Mouse (Mus musculus) stomach, embryonic 15.5 days (tissue): ENCODE data around the gene Gripap1. TPM values are rescaled to one million over a fixed set of nuclear protein-coding genes. Genes with fewer than 3 reads are reported as not detected.
A peak's percentile ranks its signal among the peaks of the same experiment; 100 is the strongest.

Source experiments
- microRNA counts: library from miRNA; unstranded; fragments of <30 nt; microRNA quantifications from one replicate; lab custom pipeline; 2016
- microRNA-seq: library from miRNA; unstranded; fragments of <30 nt; microRNA quantifications from one replicate; pipeline ENCODE4, GENCODE M21; 2016
- polyA plus RNA-seq: library from polyadenylated mRNA; unstranded; fragments of >200 nt; fragmentation: Nextera tagmentation; extraction: Ambion mirVana; gene quantifications from 2 replicates; pipeline ENCODE4 v1.2.1, GENCODE M21; 2015

The Gripap1 gene
- polyA plus RNA-seq, 1 experiment from 2014 or later, result 38.9 TPM

MicroRNAs within 50 kb of the gene (microRNA counts, 519-probe panel; counts per million panel counts)
- 1,978 counts per million, percentile 22 among the panel's probes with 10 or more counts for microRNA mmu-miR-1198 (lab: Ali Mortazavi, UCI)

Small RNAs within 50 kb of the gene (microRNA-seq; reads per million reads assigned to microRNA genes)
- gene Mir1198, result 26.3 reads per million, percentile 36 among the genes with 10 or more reads in this experiment

Other genes with a start within 250 kb of the Gripap1 start
- gene Foxp3, start 216.1 kb upstream of the Gripap1 start, polyA plus RNA-seq, result 0.04 and 0.12 TPM in 2 replicates
- gene Ppp1r3f, start 215.5 kb upstream of the Gripap1 start, polyA plus RNA-seq, result 1.6 and 2.0 TPM in 2 replicates
- gene Ccdc22, start 184.2 kb upstream of the Gripap1 start, polyA plus RNA-seq, result 28.0 and 29.0 TPM in 2 replicates
- gene Cacna1f, start 182.7 kb upstream of the Gripap1 start, polyA plus RNA-seq, result 0.04 TPM in 1 of 2 replicates, not detected in the other
- gene Syp, start 151.3 kb upstream of the Gripap1 start, polyA plus RNA-seq, result 7.3 and 7.5 TPM in 2 replicates
- 10.7 and 10.8 TPM in 2 replicates for gene Prickle3, start 132.5 kb upstream of the Gripap1 start, polyA plus RNA-seq
- 223 and 255 TPM in 2 replicates for gene Plp2, start 118.4 kb upstream of the Gripap1 start, polyA plus RNA-seq
- gene Magix, start 108.5 kb upstream of the Gripap1 start, polyA plus RNA-seq, result 0.54 and 0.74 TPM in 2 replicates
- gene Gpkow, start 92.6 kb upstream of the Gripap1 start, polyA plus RNA-seq, result 33.0 and 34.9 TPM in 2 replicates
- gene Wdr45, start 75.4 kb upstream of the Gripap1 start, polyA plus RNA-seq, result 32.0 and 32.5 TPM in 2 replicates
- gene Gm45208, start 67.5 kb upstream of the Gripap1 start, polyA plus RNA-seq, result 1.5 TPM in 1 of 2 replicates, not detected in the other
- gene Praf2, start 61.3 kb upstream of the Gripap1 start, polyA plus RNA-seq, result 58.3 and 60.9 TPM in 2 replicates
- 16.0 and 22.2 TPM in 2 replicates for gene Ccdc120, start 38.9 kb upstream of the Gripap1 start, polyA plus RNA-seq
- 26.2 and 29.9 TPM in 2 replicates for gene Tfe3, start 27.2 kb upstream of the Gripap1 start, polyA plus RNA-seq
- 1.4 and 1.5 TPM in 2 replicates for gene Kcnd1, start 32.5 kb downstream of the Gripap1 start, polyA plus RNA-seq
- gene Otud5, start 51.6 kb downstream of the Gripap1 start, polyA plus RNA-seq, result 44.3 and 44.7 TPM in 2 replicates
- 10.3 and 15.9 TPM in 2 replicates for gene Pim2, start 88.5 kb downstream of the Gripap1 start, polyA plus RNA-seq
- 39.0 and 39.4 TPM in 2 replicates for gene Slc35a2, start 94.3 kb downstream of the Gripap1 start, polyA plus RNA-seq
- gene Pqbp1, start 109.5 kb downstream of the Gripap1 start, polyA plus RNA-seq, result 110 and 111 TPM in 2 replicates
- gene Timm17b, start 109.6 kb downstream of the Gripap1 start, polyA plus RNA-seq, result 141 and 148 TPM in 2 replicates
- not detected in 2 replicates for gene Gm10491, start 118.1 kb downstream of the Gripap1 start, polyA plus RNA-seq
- not detected in 2 replicates for gene Gm10490, start 119.8 kb downstream of the Gripap1 start, polyA plus RNA-seq
- gene Pcsk1n, start 130.1 kb downstream of the Gripap1 start, polyA plus RNA-seq, result 13.0 and 13.2 TPM in 2 replicates
- gene Eras, start 138.8 kb downstream of the Gripap1 start, polyA plus RNA-seq, result not detected in 2 replicates
- gene Hdac6, start 158.1 kb downstream of the Gripap1 start, polyA plus RNA-seq, result 19.9 and 22.4 TPM in 2 replicates
- 4.2 and 9.7 TPM in 2 replicates for gene Gata1, start 188.3 kb downstream of the Gripap1 start, polyA plus RNA-seq
- gene Glod5, start 228.7 kb downstream of the Gripap1 start, polyA plus RNA-seq, result 1.2 and 1.3 TPM in 2 replicates